ENCODE assay signal across 7 mouse cellular contexts in the genomic region with DNA sequence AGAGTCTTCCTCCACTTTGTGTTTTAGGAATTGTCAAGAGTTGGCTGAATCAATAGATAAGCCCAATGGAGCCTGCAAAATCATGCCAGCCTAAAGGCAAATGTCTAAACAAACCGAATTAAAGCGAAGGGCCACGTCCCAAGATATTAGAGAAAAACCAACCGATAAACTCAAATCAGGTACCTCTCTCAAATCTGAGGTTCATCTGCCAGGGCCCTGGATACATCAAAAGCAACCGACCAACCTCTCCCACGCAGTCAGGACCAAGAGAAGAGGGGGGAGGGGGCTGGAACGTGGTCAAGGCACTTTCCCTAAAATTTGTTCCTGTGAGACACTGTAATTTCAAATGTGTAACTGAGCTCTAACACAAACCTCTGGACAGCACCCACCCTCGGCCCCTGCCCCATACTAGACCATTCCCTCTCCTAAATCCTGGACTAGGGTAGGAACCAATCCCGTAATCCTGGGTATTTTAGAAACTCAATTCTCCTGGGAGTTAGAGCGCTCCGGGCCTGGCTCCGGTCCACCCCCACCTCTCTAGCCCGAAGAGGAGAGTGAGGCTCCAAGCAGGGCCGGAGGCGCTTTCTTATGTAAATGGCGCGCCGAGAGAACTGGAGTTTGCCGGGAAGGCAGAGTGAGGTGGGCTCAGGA. TPM values are rescaled to one million over a fixed set of nuclear protein-coding genes. Genes with fewer than 3 reads are reported as not detected.
DNase-seq lines count a peak whose midpoint lies in the region; ATAC-seq lines count a peak whose summit lies in the region.

No protein-coding gene starts in this region.

- peak overlapping the region; percentile 78 for H3K9ac ChIP-seq in liver, embryonic 11.5 days (ENCODE audit: low read depth, low read length)
- peak overlapping the region; percentile 42; the same call in 1 of the 2 replicates for H3K9ac ChIP-seq in neural tube, embryonic 15.5 days (replicated peaks)

- DNase-seq in ovary, postnatal 36 days (ENCODE audit: low spot score) = peak; percentile 44
- DNase-seq in ovary, postnatal 14 days (ENCODE audit: low spot score) = no peak
- peak; percentile 43 to 64 for DNase-seq in adrenal gland, postnatal 36 days
- peak; percentile 41 for DNase-seq in gastrocnemius, postnatal 10 days
- DNase-seq in liver, embryonic 11.5 days (ENCODE audit: low spot score) = peak; percentile 58

- peak overlapping the region; percentile 94 for H3K4me2 ChIP-seq in liver, embryonic 11.5 days
- H3K4me2 ChIP-seq in neural tube, embryonic 15.5 days = peak overlapping the region; percentile 100

- WGBS in liver, embryonic 11.5 days = under 1% methylated on average over 19 of the region's 19 CpGs
- WGBS in neural tube, embryonic 15.5 days = under 1% methylated on average over 19 of the region's 19 CpGs

- peaks cover 22% of the 10 kb centered on the region for H3K4me1 ChIP-seq in liver, embryonic 11.5 days (replicated peaks; ENCODE audit: control insufficient read depth, insufficient read depth, low read length)
- H3K4me1 ChIP-seq in neural tube, embryonic 15.5 days = peaks cover 32% of the 10 kb centered on the region

- H3K27me3 ChIP-seq in liver, embryonic 11.5 days (replicated peaks; ENCODE audit: control insufficient read depth, insufficient read depth, low read length) = no peaks in the 10 kb centered on the region
- H3K27me3 ChIP-seq in neural tube, embryonic 15.5 days (replicated peaks) = peaks cover 42% of the 10 kb centered on the region

- H3K4me3 ChIP-seq in liver, embryonic 11.5 days (ENCODE audit: low read depth, low read length) = peak overlapping the region; percentile 79
- H3K4me3 ChIP-seq in neural tube, embryonic 15.5 days (replicated peaks) = peak overlapping the region; percentile 52

- ATAC-seq in liver, embryonic 11.5 days (replicated peaks; ENCODE audit: low FRiP score) = no peak
- ATAC-seq in neural tube, embryonic 15.5 days (ENCODE audit: low FRiP score) = no peak; the same call in 1 of the 2 replicates
- ATAC-seq in megakaryocyte-erythroid progenitor cell, adult 5-6 weeks (replicated peaks; ENCODE audit: low FRiP score, low TSS enrichment, poor library complexity, severe bottlenecking) = no peak

- H3K36me3 ChIP-seq in liver, embryonic 11.5 days (ENCODE audit: control insufficient read depth, insufficient read depth, low read length) = no peaks in the 10 kb centered on the region
- H3K36me3 ChIP-seq in neural tube, embryonic 15.5 days = no peaks in the 10 kb centered on the region

- H3K9me3 ChIP-seq in liver, embryonic 11.5 days (ENCODE audit: control insufficient read depth, low read length) = no peaks in the 10 kb centered on the region
- no peaks in the 10 kb centered on the region for H3K9me3 ChIP-seq in neural tube, embryonic 15.5 days (replicated peaks)

- H3K27ac ChIP-seq in liver, embryonic 11.5 days (ENCODE audit: low read depth, low read length) = peak overlapping the region; percentile 84
- H3K27ac ChIP-seq in neural tube, embryonic 15.5 days (replicated peaks) = no peak overlapping the region

RNA-seq across cellular contexts. Expression of a gene that starts 1.7 kb away (rescaled TPM):
- 10 to 100 TPM; 77.2 to 98.0 TPM for total RNA-seq in adrenal gland, postnatal 36 days (2021)
- total RNA-seq in gastrocnemius, postnatal 10 days (2021) = 10 to 100 TPM; 50.0 to 61.7 TPM
- 25.0 and 29.0 TPM in 2 replicates for polyA plus RNA-seq in liver, embryonic 11.5 days (2014; fragmentation: Nextera tagmentation; extraction: Ambion mirVana)
- 2.6 and 5.3 TPM in 2 replicates for polyA plus RNA-seq in neural tube, embryonic 15.5 days (2015; fragmentation: Nextera tagmentation; extraction: Ambion mirVana)
- 1.4 and 6.8 TPM in 2 replicates for total RNA-seq in megakaryocyte-erythroid progenitor cell, adult 5-6 weeks (2014; fragmentation: Nextera tagmentation)
- total RNA-seq in megakaryocyte-erythroid progenitor cell, adult 5-6 weeks (2017) = 6.5 and 10.6 TPM in 2 replicates

Comparison
In these comparisons a context has a peak if more than half of its experiments do, and no peak if none do; other contexts are left out.
1. RNA of a gene that starts 1.7 kb away (total RNA-seq): 77.2 to 98.0 TPM in adrenal gland, postnatal 36 days and 50.0 to 61.7 TPM in gastrocnemius, postnatal 10 days; 1.4 to 10.6 TPM in megakaryocyte-erythroid progenitor cell, adult 5-6 weeks; every median in the first group is over 4 times any median in the second.